22 mouse cellular contexts compared by ENCODE assay signal in the genomic region with DNA sequence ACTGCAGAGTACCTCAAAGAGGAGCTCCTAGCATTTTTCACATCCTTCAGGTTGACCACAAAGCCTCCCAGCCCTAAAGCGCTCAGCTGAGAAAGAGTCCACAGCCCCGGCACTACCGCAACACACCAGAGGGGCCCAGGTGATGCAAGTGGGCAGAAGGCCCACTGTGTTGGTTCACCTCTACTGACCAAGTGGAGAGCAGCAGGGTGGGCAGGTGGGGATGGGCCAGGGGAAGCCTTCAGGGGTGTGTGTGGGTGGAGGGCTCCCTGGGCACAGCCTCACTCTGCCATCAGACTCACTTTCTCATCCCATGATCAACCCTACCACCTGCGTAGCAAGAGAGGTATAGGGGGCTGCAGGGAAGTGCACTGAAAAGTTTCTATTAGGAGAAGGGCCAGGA. TPM values are rescaled to one million over a fixed set of nuclear protein-coding genes. Genes with fewer than 3 reads are reported as not detected.
DNase-seq lines count a peak whose midpoint lies in the region; ATAC-seq and TF ChIP-seq lines count a peak whose summit lies in the region.
"Had no signal": no experiment of that assay in that cellular context is flagged by ENCODE, and none has a peak within 500 bp of the region (broad histone marks: within the 10 kb centered on the region; RNA-seq: fewer than 3 reads in every experiment).

No protein-coding gene starts in this region.

- peak; percentile 64; the same call in 1 of the 2 replicates for ATAC-seq in kidney, embryonic 15.5 days (replicated peaks; ENCODE audit: low FRiP score)
- ATAC-seq: forebrain, postnatal 0 days; hindbrain, embryonic 16.5 days; inflammation-experienced regulatory T-cells, adult 6 months had no signal

- TF ChIP-seq POLR2A in embryonic fibroblast, embryonic 13.5 days (IDR thresholded peaks at IDR 0.05; ENCODE audit: low read depth, low read length), result no peak

- H3K9ac ChIP-seq in kidney, embryonic 15.5 days, result no peak overlapping the region
- H3K9ac ChIP-seq: forebrain, embryonic 12.5 days; forebrain, postnatal 0 days; hindbrain, embryonic 12.5 days had no signal

- H3K27me3 ChIP-seq in kidney, embryonic 15.5 days, result no peaks in the 10 kb centered on the region
- H3K27me3 ChIP-seq: forebrain, embryonic 12.5 days; hindbrain, embryonic 12.5 days had no signal

- WGBS in kidney, embryonic 15.5 days, result 68% methylated on average over 4 of the region's 4 CpGs

- no peak for TF ChIP-seq CTCF in embryonic fibroblast, embryonic 13.5 days (IDR thresholded peaks at IDR 0.05; ENCODE audit: borderline replicate concordance, insufficient read depth, low read length)

- no peaks in the 10 kb centered on the region for H3K9me3 ChIP-seq in kidney, embryonic 15.5 days (replicated peaks)
- H3K9me3 ChIP-seq: forebrain, embryonic 12.5 days; G1E; heart, embryonic 10.5 days; hindbrain, embryonic 12.5 days had no signal

- H3K36me3 ChIP-seq in kidney, embryonic 15.5 days, result no peaks in the 10 kb centered on the region
- H3K36me3 ChIP-seq: forebrain, embryonic 12.5 days; G1E; heart, embryonic 10.5 days; hindbrain, embryonic 12.5 days had no signal

- H3K4me3 ChIP-seq in kidney, embryonic 15.5 days (replicated peaks), result no peak overlapping the region
- H3K4me3 ChIP-seq in embryonic fibroblast, embryonic 13.5 days (ENCODE audit: insufficient read depth, low read length), result no peak overlapping the region
- H3K4me3 ChIP-seq: forebrain, embryonic 12.5 days; gastrocnemius, adult 2 months; heart, embryonic 10.5 days; hindbrain, embryonic 12.5 days had no signal

- peaks cover 15% of the 10 kb centered on the region for H3K4me1 ChIP-seq in kidney, embryonic 15.5 days
- H3K4me1 ChIP-seq in embryonic fibroblast, embryonic 13.5 days (ENCODE audit: control insufficient read depth, insufficient read depth, low read length), result peaks cover 17% of the 10 kb centered on the region
- H3K4me1 ChIP-seq: forebrain, embryonic 12.5 days; hindbrain, embryonic 12.5 days had no signal

- DNase-seq in kidney, postnatal 10 days, result no peak
- DNase-seq in spleen, postnatal 36 days (ENCODE audit: low spot score in 2 of 2), result peak; percentile 64 to 68
- no peak for DNase-seq in spleen, postnatal 10 days (ENCODE audit: low spot score in 2 of 2)
- DNase-seq in ovary, postnatal 14 days (ENCODE audit: low spot score), result no peak
- DNase-seq in cerebellum, adult 18-20 months, result no peak
- DNase-seq: adrenal gland, postnatal 10 days; cerebellum, adult 11-12 months; cerebellum, adult 9-11 months; cerebellum, postnatal 36 days; forebrain, postnatal 0 days; gastrocnemius, adult 2 months; gastrocnemius, postnatal 25 days; heart, postnatal 10 days; heart, postnatal 4 days had no signal

- H3K27ac ChIP-seq in kidney, embryonic 15.5 days, result peak overlapping the region; percentile 28; the same call in 1 of the 2 replicates
- peak overlapping the region; percentile 50; the same call in 1 of the 2 replicates for H3K27ac ChIP-seq in embryonic fibroblast, embryonic 13.5 days (ENCODE audit: insufficient read depth, low read length)
- H3K27ac ChIP-seq: forebrain, embryonic 12.5 days; gastrocnemius, adult 2 months; heart, embryonic 10.5 days; hindbrain, embryonic 12.5 days had no signal

- H3K4me2 ChIP-seq in kidney, embryonic 15.5 days, result no peak overlapping the region
- H3K4me2 ChIP-seq: forebrain, embryonic 12.5 days; hindbrain, embryonic 12.5 days had no signal

RNA-seq across cellular contexts. Expression of gene Lbh, which starts 42.1 kb away (rescaled TPM):
- polyA plus RNA-seq in kidney, embryonic 15.5 days (2015; fragmentation: Nextera tagmentation; extraction: Ambion mirVana), result 7.1 and 8.9 TPM in 2 replicates
- 241 and 297 TPM in 2 replicates for polyA plus RNA-seq in embryonic fibroblast, embryonic 13.5 days (2011; ENCODE audit: insufficient read length, low read depth, missing spikeins)

Comparison
In these comparisons a context has a peak if more than half of its experiments do, and no peak if none do; other contexts are left out.
1. DNase-seq: peak in spleen, postnatal 36 days (2 of 2); none in kidney, postnatal 10 days (single experiment), spleen, postnatal 10 days (0 of 2), ovary, postnatal 14 days (single experiment) and cerebellum, adult 18-20 months (0 of 2).
2. RNA of gene Lbh, which starts 42.1 kb away (polyA plus RNA-seq): 241 to 297 TPM in embryonic fibroblast, embryonic 13.5 days; 7.1 to 8.9 TPM in kidney, embryonic 15.5 days; every median in the first group is over 10 times any median in the second.